Mouse (Mus musculus): ENCODE results near the gene Nell2.
"Not testable (repeated sequence)": the region's sequence is repeated elsewhere in the genome, so short reads cannot be mapped to it uniquely, and the experiment has no call there.

Nell2 gene

GRCm38 (mm10) chr15:95257131-95257530 lies 271.2 kb downstream of the Nell2 start:
- in situ Hi-C loops (cut with MboI; ENCODE audit: unreplicated experiment in 2 of 2), result no loop called here

GRCm38 (mm10) chr15:95245516-95245915 lies 282.8 kb downstream of the Nell2 start:
- in situ Hi-C loops (cut with MboI; ENCODE audit: unreplicated experiment in 2 of 2), result no loop called here

GRCm38 (mm10) chr15:95243876-95244275 lies 284.5 kb downstream of the Nell2 start:
- in situ Hi-C loops (cut with MboI; ENCODE audit: unreplicated experiment in 2 of 2), result no loop called here

- in situ Hi-C loops (cut with MboI; ENCODE audit: unreplicated experiment in 2 of 2), result no loop called here
Measured at GRCm38 (mm10) chr15:95241161-95241560, 287.2 kb downstream of the Nell2 start.

- in situ Hi-C loops (cut with MboI; ENCODE audit: unreplicated experiment in 2 of 2), result not testable (repeated sequence)
Measured at GRCm38 (mm10) chr15:95237021-95237420, 291.3 kb downstream of the Nell2 start.

DNA sequence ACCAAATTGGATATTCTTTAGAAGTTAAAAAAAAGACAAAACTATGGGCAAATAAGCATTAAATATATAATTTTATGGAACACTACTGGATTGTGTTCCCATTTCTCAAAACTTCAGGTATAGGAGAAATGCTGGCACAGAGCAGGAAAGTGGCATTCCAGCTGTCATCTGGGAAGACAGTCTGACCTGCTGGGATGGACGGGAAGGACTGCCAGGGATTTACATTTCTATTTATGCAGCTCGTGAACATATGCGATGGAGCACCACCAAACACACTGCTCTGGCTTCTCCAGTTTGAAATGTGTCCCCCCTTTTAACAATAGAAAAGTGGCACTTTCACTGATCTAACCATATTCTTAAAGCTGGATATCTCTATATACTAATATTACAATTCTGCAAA lies 291.9 kb downstream of the Nell2 start:
- in situ Hi-C loops (cut with MboI; ENCODE audit: unreplicated experiment in 2 of 2), result no loop called here

DNA sequence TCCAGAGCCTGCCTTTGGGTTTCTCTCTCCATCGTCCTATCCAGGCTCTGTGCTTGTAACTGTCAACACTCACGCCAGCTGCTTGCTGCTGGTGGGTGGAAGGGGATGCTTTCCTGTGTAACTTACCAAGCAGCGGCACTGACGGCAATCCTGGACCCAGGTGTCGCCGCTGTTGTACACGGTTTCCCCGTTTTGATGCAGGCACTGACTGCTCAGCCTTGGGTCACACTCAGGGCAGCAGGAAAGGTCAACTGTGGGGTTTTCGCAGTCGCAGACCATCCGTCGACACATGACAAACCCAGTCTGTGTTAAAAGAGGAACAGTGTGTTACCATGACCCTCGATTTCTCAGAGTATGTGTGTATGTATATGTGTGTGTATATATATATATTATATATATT lies 297.2 kb downstream of the Nell2 start:
- in situ Hi-C loops (cut with MboI; ENCODE audit: unreplicated experiment in 2 of 2), result no loop called here

DNA sequence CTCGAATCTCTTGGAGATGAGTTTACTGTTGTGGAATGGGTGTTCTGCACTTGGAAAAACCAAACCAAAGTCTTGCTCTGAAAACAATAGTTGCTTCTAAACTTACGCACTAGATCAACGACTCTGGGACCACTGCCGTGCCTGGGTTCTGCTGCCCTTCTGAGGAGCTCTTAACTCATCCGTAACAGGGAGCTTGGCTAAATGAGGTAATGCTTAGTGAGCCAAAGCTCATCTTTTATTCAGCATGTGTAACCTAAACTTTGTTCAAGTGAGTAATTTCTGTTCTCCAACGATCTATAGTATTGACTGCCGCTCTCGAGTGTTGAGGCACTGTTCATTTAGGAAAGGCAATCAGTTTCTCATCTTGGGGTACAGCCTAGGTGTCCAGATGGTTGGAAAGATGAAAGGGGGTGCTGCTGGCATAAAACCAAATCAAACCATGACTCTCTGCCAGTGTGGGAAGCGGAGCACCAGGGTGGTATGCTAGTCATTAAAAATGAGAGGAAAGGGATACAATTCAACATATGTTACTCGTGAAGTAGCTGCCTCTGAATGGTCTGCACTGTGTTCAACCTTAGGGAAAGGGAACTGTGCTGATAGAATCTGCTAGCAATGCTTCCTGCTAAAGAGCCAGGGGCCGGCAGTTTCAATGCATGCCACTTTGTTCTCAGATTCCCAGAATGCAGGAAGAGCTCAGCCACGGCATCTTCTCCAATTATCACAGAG lies 311.6 kb downstream of the Nell2 start:
- in situ Hi-C loops (cut with MboI; ENCODE audit: unreplicated experiment in 2 of 2), result no loop called here

- in situ Hi-C loops (cut with MboI; ENCODE audit: unreplicated experiment in 2 of 2), result no loop called here
Measured at GRCm38 (mm10) chr15:95210551-95210950, 317.8 kb downstream of the Nell2 start.

DNA sequence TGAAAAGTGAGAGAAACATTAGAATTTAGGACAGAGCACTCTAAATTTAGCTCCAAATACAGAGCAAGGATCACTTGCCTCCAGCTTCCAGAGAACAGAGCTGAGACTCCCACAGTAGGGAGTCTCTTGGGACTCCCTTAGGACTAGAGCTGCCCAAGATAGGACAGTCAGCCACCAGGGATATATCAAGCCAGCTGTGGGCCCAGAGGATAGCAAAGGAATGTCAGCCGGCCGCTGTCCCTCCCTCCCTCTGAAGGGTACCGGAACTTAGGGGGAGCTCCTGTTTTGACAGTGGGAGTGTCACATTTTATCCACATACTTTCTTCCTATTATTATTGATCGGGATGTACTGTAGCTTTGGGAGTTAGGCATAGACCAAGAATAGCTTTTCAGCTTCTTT lies 319.2 kb downstream of the Nell2 start:
- in situ Hi-C loops (cut with MboI; ENCODE audit: unreplicated experiment in 2 of 2), result no loop called here

GRCm38 (mm10) chr15:95193661-95194280 lies 334.6 kb downstream of the Nell2 start:
- in situ Hi-C loops (cut with MboI; ENCODE audit: unreplicated experiment in 2 of 2), result no loop called here

DNA sequence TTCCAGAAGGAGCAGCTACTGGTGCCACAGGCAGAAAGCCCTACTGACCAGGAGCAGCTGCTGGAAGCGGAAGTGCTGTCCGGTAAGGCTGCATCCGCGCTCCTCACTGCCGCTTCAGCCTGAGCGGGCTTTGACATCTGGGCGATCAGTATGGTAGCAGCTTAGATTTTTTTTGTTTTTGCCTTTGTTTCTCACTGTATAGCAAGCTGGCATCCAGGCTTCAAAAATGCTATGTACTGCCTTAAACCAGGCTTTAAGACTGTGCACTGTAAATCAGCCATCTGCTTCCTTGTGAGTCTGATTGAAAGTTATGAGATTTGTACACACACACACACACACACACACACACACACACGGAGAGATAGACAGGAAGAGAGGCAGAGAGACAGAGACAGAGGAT lies 335.4 kb downstream of the Nell2 start:
- in situ Hi-C loops (cut with MboI; ENCODE audit: unreplicated experiment in 2 of 2), result no loop called here

DNA sequence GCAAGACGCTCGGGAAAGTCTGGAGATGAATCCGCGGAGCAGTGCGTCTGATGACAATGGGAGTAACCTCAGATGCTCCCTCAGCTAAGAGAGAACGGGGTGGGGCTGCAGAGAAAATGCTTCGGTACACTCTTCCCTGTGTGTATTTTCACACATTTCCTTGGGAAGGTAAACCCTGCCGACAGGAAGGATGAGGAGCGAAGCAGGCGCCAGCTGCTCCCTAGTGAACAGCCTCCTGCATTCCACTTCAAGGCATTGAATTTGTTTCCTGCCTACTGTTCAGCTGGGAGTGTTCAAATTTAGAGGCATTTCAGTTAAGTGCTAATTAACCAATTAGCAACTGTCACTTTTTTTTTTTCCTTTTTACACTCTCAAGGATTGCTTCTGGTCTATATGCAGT lies 342.1 kb downstream of the Nell2 start:
- in situ Hi-C loops (cut with MboI; ENCODE audit: unreplicated experiment in 2 of 2), result no loop called here

DNA sequence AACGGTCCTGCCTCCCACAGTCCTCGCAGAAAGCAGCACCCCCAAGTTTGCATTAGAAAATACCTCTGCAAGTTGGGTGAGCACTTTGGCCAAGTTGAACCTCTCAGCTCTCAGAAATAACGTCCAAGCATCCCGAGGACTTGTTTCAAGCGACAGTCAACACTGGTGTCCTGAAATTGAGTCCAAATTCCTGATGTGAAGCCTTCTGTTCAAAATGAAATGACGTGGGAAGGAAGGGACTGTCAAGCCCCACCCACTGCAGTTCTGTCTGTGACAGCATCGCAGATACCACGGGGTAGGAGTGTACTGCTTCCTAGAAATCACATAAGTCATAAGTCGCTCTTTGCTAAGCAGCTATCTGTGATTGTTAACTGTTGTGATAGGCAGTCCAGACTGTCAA lies 342.9 kb downstream of the Nell2 start:
- in situ Hi-C loops (cut with MboI; ENCODE audit: unreplicated experiment in 2 of 2), result no loop called here

DNA sequence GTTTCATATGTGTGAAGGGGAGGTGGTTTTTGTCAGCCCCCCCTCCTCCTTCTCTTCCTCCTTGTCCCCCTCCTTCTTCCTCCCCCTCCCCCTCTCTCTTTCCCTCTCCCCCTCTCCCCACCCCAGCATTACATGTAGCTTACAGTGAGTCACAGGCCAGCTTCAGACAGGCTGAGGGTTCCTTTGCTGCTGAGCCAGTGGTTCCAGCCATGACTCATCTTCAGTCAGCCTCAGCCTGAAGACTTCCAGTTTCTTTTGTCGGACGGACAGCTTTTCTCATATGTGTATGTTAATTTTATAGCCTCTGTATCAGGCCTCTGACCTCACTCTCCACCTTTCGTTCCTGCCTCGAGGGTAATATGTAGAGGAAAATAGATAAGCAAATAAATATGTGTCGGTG lies 344.9 kb downstream of the Nell2 start:
- in situ Hi-C loops (cut with MboI; ENCODE audit: unreplicated experiment in 2 of 2), result no loop called here

DNA sequence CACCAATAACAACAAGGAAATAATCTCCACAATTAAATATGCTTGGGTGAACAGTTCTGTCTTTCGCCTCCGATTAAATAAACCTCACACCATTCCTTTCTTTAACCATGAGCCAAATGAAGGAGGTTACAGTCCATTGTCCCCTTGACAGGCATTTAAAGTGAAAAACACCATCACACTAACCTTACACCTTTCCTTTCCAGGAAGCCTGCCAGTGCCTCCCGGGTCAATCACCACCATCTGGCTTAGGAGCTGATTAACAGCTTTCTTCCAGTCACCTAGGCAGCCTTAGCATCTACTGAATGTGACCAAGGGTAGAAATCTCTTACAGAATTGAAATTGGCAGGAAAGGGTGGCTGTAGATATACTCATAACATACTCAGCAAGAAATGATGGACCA lies 371.5 kb downstream of the Nell2 start:
- in situ Hi-C loops (cut with MboI; ENCODE audit: unreplicated experiment in 2 of 2), result no loop called here

DNA sequence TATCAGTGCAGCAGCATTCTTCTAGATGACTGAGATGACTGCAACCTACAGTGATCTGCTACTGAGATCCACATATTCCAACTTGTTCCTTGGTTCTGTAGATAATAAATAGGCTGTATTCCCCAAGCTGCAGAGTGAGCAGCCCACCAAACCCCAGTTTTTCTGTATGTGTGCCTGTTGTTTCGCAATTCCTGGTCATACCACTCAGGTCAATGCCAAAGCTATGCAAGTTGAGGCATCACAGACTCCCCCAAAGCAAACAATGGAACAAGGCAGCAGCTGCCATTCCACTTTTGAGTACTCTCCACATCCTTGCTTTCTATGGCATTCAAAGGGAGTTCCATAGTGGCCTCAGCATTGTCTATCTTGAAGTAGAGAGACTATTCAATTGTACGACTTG lies 383.2 kb downstream of the Nell2 start:
- in situ Hi-C loops (cut with MboI; ENCODE audit: unreplicated experiment in 2 of 2), result no loop called here

GRCm38 (mm10) chr15:95144131-95144530 lies 384.2 kb downstream of the Nell2 start:
- in situ Hi-C loops (cut with MboI; ENCODE audit: unreplicated experiment in 2 of 2), result no loop called here

DNA sequence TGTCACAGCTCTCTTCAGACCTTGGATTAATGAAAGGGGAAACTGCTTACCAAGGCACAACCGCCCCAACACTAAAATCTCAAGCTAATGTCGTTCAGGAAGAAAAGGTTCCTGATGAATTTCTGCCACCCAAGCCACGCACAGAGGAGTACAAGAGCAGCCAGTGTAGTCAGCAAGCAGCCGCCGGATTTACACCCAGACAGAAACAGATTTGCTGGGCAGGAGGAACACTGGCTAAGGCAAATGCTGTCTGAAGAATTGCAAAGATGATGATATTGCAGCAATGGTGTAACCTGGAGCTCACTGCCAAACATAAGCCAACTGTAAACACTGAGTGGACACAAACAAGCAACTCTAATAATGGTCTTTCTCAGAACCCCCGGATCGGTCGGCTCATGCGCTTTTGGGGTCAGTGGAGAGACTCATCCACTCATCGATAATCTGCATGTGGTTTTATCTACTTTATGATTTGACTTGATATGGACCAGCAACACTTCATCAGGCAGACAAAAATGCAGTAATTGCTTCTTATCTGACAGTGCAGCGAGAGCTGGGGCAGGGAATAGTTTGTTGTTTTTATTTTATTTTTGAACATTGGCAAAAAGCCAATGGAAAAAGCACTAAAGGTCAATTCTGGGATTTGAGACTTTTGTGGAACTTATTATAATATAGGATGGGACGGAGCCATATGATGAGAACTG lies 389.5 kb downstream of the Nell2 start:
- in situ Hi-C loops (cut with MboI; ENCODE audit: unreplicated experiment in 2 of 2), result no loop called here

GRCm38 (mm10) chr15:95137018-95137810 lies 391.1 kb downstream of the Nell2 start:
- in situ Hi-C loops (cut with MboI; ENCODE audit: unreplicated experiment in 2 of 2), result no loop called here

DNA sequence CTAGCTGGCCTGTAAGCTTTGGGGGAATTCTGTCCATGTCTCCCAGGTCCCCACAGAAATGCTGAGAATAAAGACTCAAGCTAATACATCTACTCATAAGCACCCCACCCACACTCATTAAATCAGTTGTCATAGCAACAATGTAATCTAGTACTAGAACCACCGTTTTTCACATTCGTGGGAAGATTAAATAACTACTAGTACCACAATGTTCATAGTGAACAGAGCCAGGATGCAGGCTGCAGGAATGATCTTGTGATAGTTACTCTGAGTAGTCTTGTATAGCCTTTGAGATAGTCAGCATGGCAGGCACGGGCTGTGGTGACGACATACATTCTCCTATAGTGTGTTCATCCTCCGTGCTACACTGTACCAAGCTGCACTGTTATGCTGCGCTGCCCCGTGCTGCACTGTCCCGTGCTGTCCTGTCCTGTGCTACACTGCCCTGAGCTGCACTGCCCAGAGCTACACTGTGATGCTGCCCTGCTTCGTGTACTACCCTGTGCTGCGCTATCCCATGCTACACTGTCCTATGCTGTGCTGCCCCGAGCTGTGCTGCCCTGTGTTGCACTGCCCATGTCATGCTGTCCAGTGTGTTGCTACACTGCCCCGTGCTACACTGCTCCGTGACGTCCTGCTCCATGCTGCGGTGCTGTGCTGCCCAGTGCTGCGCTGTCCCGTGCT lies 392.3 kb downstream of the Nell2 start:
- in situ Hi-C loops (cut with MboI; ENCODE audit: unreplicated experiment in 2 of 2), result no loop called here

Measured in v-Abl transformed pro-B cells (cell line).